Mouse (Mus musculus) intestine, embryonic 16.5 days (tissue): ENCODE measurements at regions not wholly inside any gene's neighbourhood (a gene's known extent, or its start where the extent isn't known, plus 50 kb on each side); places are given as distances from the start of the nearest gene placed in this dataset.

Experiments used
- ATAC-seq: fragments of 200-750 bp; cut with Nextera tagmentation; 2 replicates; pipeline ENCODE4 v1.8.0; 2017; ENCODE audit warnings: moderate TSS enrichment, moderate library complexity
- H3K27ac ChIP-seq: fragments of 300-500 bp; sonication (generic); 2 replicates; pipeline ENCODE4 v1.5.1; 2014; ENCODE audit warnings: mild to moderate bottlenecking, low read length
- H3K27me3 ChIP-seq: fragments of 300-500 bp; sonication (generic); replicated peaks from 2 replicates; pipeline ENCODE4 v1.6.1; 2014; ENCODE audit warnings: low read length, control low read depth, mixed read lengths; ENCODE audit not compliant: control insufficient read depth, insufficient read depth
- H3K36me3 ChIP-seq: fragments of 300-500 bp; sonication (generic); 2 replicates; pipeline ENCODE4 v1.6.1; 2014; ENCODE audit warnings: low read length, control low read depth; ENCODE audit not compliant: control insufficient read depth, insufficient read depth
- H3K4me1 ChIP-seq: fragments of 300-500 bp; sonication (generic); 2 replicates; pipeline ENCODE4 v1.6.1; 2014; ENCODE audit warnings: low read length, control low read depth, mixed read lengths; ENCODE audit not compliant: control insufficient read depth, insufficient read depth
- H3K4me2 ChIP-seq: fragments of 300-500 bp; sonication (generic); 2 replicates; pipeline ENCODE4 v1.6.1; 2014; ENCODE audit warnings: low read depth, low read length, control low read depth
- H3K4me3 ChIP-seq: fragments of 300-500 bp; sonication (generic); 2 replicates; pipeline ENCODE4 v1.5.1; 2014; ENCODE audit warnings: mild to moderate bottlenecking, low read length
- H3K9ac ChIP-seq: fragments of 300-500 bp; sonication (generic); 2 replicates; pipeline ENCODE4 v1.6.1; 2014; ENCODE audit warnings: low read depth, low read length
- H3K9me3 ChIP-seq: fragments of 300-500 bp; sonication (generic); 2 replicates; pipeline ENCODE4 v1.6.1; 2016; ENCODE audit warnings: low read length, control low read depth; ENCODE audit not compliant: control insufficient read depth
- WGBS: fragments of 180-500 bp; shearing (Covaris S2); extraction: QIAGEN DNeasy Blood & Tissue Kit; methylation state at CpG from one replicate; pipeline ENCODE4 v1.1.7; 2014; 5-methylcytosine and 5-hydroxymethylcytosine counted together

- Histone ChIP-seq H3K9me3 (no peaks in the 10 kb centered on the region), H3K27me3 (no peaks in the 10 kb centered on the region), H3K4me1 (no peaks in the 10 kb centered on the region), H3K36me3 (no peaks in the 10 kb centered on the region), H3K4me3 (no peak overlapping the region), H3K27ac (no peak overlapping the region), H3K4me2 (no peak overlapping the region), H3K9ac (no peak overlapping the region)
- 55% methylated on average over 5 of the region's 5 CpGs for WGBS
- ATAC-seq, result no peak
Measured at GRCm38 (mm10) chr5:47115882-47116281, 867.1 kb upstream of the Slit2 start.

- Histone ChIP-seq H3K9me3 (no peaks in the 10 kb centered on the region), H3K4me1 (no peaks in the 10 kb centered on the region), H3K36me3 (no peaks in the 10 kb centered on the region), H3K4me2 (no peak overlapping the region), H3K27ac (no peak overlapping the region), H3K27me3 (no peaks in the 10 kb centered on the region), H3K4me3 (no peak overlapping the region), H3K9ac (no peak overlapping the region)
- peak; percentile 58 for ATAC-seq
Measured at GRCm38 (mm10) chr5:47095703-47096102, 887.2 kb upstream of the Slit2 start.

- Histone ChIP-seq H3K9me3 (no peaks in the 10 kb centered on the region), H3K4me3 (no peak overlapping the region), H3K27me3 (no peaks in the 10 kb centered on the region), H3K9ac (no peak overlapping the region), H3K27ac (no peak overlapping the region), H3K4me1 (no peaks in the 10 kb centered on the region), H3K4me2 (no peak overlapping the region), H3K36me3 (no peaks in the 10 kb centered on the region)
- ATAC-seq, result no peak
- WGBS, result 59% methylated on average over 3 of the region's 3 CpGs
Measured at GRCm38 (mm10) chr5:47052942-47053341, 930.0 kb upstream of the Slit2 start.

GRCm38 (mm10) chr5:47036752-47037151 is 946.2 kb upstream of the Slit2 start:
- Histone ChIP-seq H3K27me3 (no peaks in the 10 kb centered on the region), H3K9ac (no peak overlapping the region)

GRCm38 (mm10) chr5:47034021-47034420 is 948.9 kb upstream of the Slit2 start:
- no peak for ATAC-seq
- 39% methylated on average over 7 of the region's 7 CpGs for WGBS
- Histone ChIP-seq H3K9me3 (no peaks in the 10 kb centered on the region), H3K9ac (no peak overlapping the region), H3K36me3 (no peaks in the 10 kb centered on the region), H3K4me3 (no peak overlapping the region), H3K27me3 (no peaks in the 10 kb centered on the region), H3K27ac (no peak overlapping the region), H3K4me2 (no peak overlapping the region), H3K4me1 (no peaks in the 10 kb centered on the region)

More at GRCm38 (mm10) chr5:47036752-47037151, 946.2 kb upstream of the Slit2 start:
- Histone ChIP-seq H3K4me3 (no peak overlapping the region), H3K27ac (no peak overlapping the region), H3K9me3 (no peaks in the 10 kb centered on the region), H3K4me1 (no peaks in the 10 kb centered on the region), H3K4me2 (no peak overlapping the region), H3K36me3 (no peaks in the 10 kb centered on the region)
- WGBS, result 31% methylated on average over 1 of the region's 1 CpGs
- no peak for ATAC-seq

GRCm38 (mm10) chr5:47014351-47014750 is 968.6 kb upstream of the Slit2 start:
- Histone ChIP-seq H3K9ac (no peak overlapping the region), H3K36me3 (no peaks in the 10 kb centered on the region), H3K27ac (no peak overlapping the region), H3K27me3 (no peaks in the 10 kb centered on the region), H3K4me3 (no peak overlapping the region), H3K4me2 (no peak overlapping the region), H3K4me1 (no peaks in the 10 kb centered on the region), H3K9me3 (no peaks in the 10 kb centered on the region)
- ATAC-seq, result no peak

- no peaks in the 10 kb centered on the region for H3K27me3 ChIP-seq
- H3K9me3 ChIP-seq, result no peaks in the 10 kb centered on the region
- no peaks in the 10 kb centered on the region for H3K36me3 ChIP-seq
- WGBS, result 48% methylated on average over 4 of the region's 4 CpGs
- no peak overlapping the region for H3K9ac ChIP-seq
- no peak for ATAC-seq
- H3K4me1 ChIP-seq, result no peaks in the 10 kb centered on the region
- no peak overlapping the region for H3K4me2 ChIP-seq
- H3K27ac ChIP-seq, result no peak overlapping the region
- H3K4me3 ChIP-seq, result no peak overlapping the region
Measured at GRCm38 (mm10) chr5:46992557-46992956, 990.4 kb upstream of the Slit2 start.

- Histone ChIP-seq H3K36me3 (no peaks in the 10 kb centered on the region), H3K4me2 (no peak overlapping the region), H3K9ac (no peak overlapping the region), H3K27ac (no peak overlapping the region), H3K27me3 (no peaks in the 10 kb centered on the region), H3K4me3 (no peak overlapping the region), H3K4me1 (no peaks in the 10 kb centered on the region), H3K9me3 (no peaks in the 10 kb centered on the region)
- ATAC-seq, result no peak
- WGBS, result 78% methylated on average over 2 of the region's 2 CpGs
Measured at GRCm38 (mm10) chr5:46986519-46986918, 996.4 kb upstream of the Slit2 start.

- Histone ChIP-seq H3K27me3 (no peaks in the 10 kb centered on the region), H3K4me3 (no peak overlapping the region), H3K4me2 (no peak overlapping the region), H3K4me1 (no peaks in the 10 kb centered on the region), H3K9me3 (no peaks in the 10 kb centered on the region), H3K27ac (no peak overlapping the region), H3K9ac (no peak overlapping the region), H3K36me3 (no peaks in the 10 kb centered on the region)
- ATAC-seq, result no peak
- WGBS, result 80% methylated on average over 2 of the region's 2 CpGs
Measured at GRCm38 (mm10) chr5:46980326-46980725, 1002.6 kb upstream of the Slit2 start.

- Histone ChIP-seq H3K27me3 (no peaks in the 10 kb centered on the region), H3K36me3 (no peaks in the 10 kb centered on the region), H3K4me1 (no peaks in the 10 kb centered on the region), H3K9ac (no peak overlapping the region), H3K4me2 (no peak overlapping the region), H3K4me3 (no peak overlapping the region), H3K9me3 (no peaks in the 10 kb centered on the region), H3K27ac (no peak overlapping the region)
- WGBS, result 54% methylated on average over 5 of the region's 5 CpGs
- peak; percentile 71 for ATAC-seq
Measured at GRCm38 (mm10) chr5:46968870-46969436, 1014.0 kb upstream of the Slit2 start.
